Mouse (Mus musculus) kidney, postnatal 4 days (tissue): ENCODE measurements around the gene Cdh12.

Experiments used
- DNase-seq, 2 experiments: peaks; one replicate each; pipeline ENCODE4 v3.0.0; 2021; ENCODE audit warnings: mixed read lengths in 2 of 2

The Cdh12 gene

GRCm38 (mm10) chr15:20772289-20772688, 323.2 kb downstream of the Cdh12 start:
- no peak for DNase-seq

- DNase-seq, result no peak
These were observed 324.4 kb downstream of the Cdh12 start for GRCm38 (mm10) chr15:20773423-20773822.

- peak in 1 of 2 experiments; percentile 1 for DNase-seq
These were observed 347.9 kb downstream of the Cdh12 start for GRCm38 (mm10) chr15:20796999-20797398.

- DNase-seq, result no peak
These were observed 349.5 kb downstream of the Cdh12 start for GRCm38 (mm10) chr15:20798541-20798940.

- DNase-seq, result no peak
These were observed 386.8 kb downstream of the Cdh12 start for GRCm38 (mm10) chr15:20835887-20836286.

GRCm38 (mm10) chr15:20836991-20837390, 387.9 kb downstream of the Cdh12 start:
- DNase-seq, result no peak

GRCm38 (mm10) chr15:20841479-20841878, 392.4 kb downstream of the Cdh12 start:
- no peak for DNase-seq

GRCm38 (mm10) chr15:20863076-20863475, 414.0 kb downstream of the Cdh12 start:
- DNase-seq, result no peak

GRCm38 (mm10) chr15:20872518-20872917, 423.5 kb downstream of the Cdh12 start:
- no peak for DNase-seq

- no peak for DNase-seq
These were observed 427.9 kb downstream of the Cdh12 start for GRCm38 (mm10) chr15:20876993-20877392.

GRCm38 (mm10) chr15:20893471-20893870, 444.4 kb downstream of the Cdh12 start:
- no peak for DNase-seq

- DNase-seq, result no peak
These were observed 453.5 kb downstream of the Cdh12 start for GRCm38 (mm10) chr15:20902568-20902967.

- no peak for DNase-seq
These were observed 479.2 kb downstream of the Cdh12 start for GRCm38 (mm10) chr15:20928221-20928620.

- DNase-seq, result no peak
These were observed 494.9 kb downstream of the Cdh12 start for GRCm38 (mm10) chr15:20944000-20944399.

GRCm38 (mm10) chr15:20967463-20967862, 518.4 kb downstream of the Cdh12 start:
- DNase-seq, result no peak

- DNase-seq, result no peak
These were observed 522.0 kb downstream of the Cdh12 start for GRCm38 (mm10) chr15:20971041-20971440.

- DNase-seq, result no peak
These were observed 551.5 kb downstream of the Cdh12 start for GRCm38 (mm10) chr15:21000541-21000940.

GRCm38 (mm10) chr15:21007931-21008330, 558.9 kb downstream of the Cdh12 start:
- no peak for DNase-seq

- DNase-seq, result no peak
These were observed 559.4 kb downstream of the Cdh12 start for GRCm38 (mm10) chr15:21008487-21008886.

- peak; percentile 6 to 10 for DNase-seq
These were observed 559.9 kb downstream of the Cdh12 start for GRCm38 (mm10) chr15:21008969-21009368.

- no peak for DNase-seq
These were observed 614.6 kb downstream of the Cdh12 start for GRCm38 (mm10) chr15:21063683-21064082.

GRCm38 (mm10) chr15:21069264-21069663, 620.2 kb downstream of the Cdh12 start:
- no peak for DNase-seq

GRCm38 (mm10) chr15:21092824-21093223, 643.8 kb downstream of the Cdh12 start:
- no peak for DNase-seq

- DNase-seq, result peak in 1 of 2 experiments; percentile 4
These were observed 660.2 kb downstream of the Cdh12 start for GRCm38 (mm10) chr15:21109009-21109841.
